Mouse (Mus musculus): ENCODE measurements around the gene Ramp1. TPM values are rescaled to one million over a fixed set of nuclear protein-coding genes. Genes with fewer than 3 reads are reported as not detected.

The Ramp1 gene
- polyA plus RNA-seq, 1 experiment = 288 TPM

DNA sequence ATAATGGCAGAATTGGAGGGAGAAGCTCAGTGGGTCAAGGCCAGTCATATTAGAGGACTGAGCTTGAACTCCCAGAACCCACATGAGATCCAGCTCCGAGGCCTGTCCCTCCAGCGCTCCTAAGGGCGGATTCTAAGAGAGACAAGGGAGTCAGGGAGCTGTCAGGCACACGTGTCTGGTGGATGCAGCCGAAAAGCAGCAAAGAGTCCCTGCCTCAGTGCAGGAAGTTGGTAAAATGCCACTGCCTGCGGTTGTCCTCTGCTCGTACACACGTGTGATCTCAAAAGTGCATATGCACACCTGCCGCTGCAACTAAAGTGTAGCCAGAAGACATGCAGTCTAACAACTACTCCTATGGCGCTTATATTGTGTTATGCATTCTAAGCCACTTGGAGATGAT lies 3.7 kb downstream of the Ramp1 start:
- Histone ChIP-seq H3K36me3 (ENCODE audit: control insufficient read depth, insufficient read depth, low read length) (peaks cover 10% of the 10 kb centered on the region), H3K27me3 (ENCODE audit: control insufficient read depth, insufficient read depth, low read length) (no peaks in the 10 kb centered on the region), H3K27ac (ENCODE audit: control insufficient read depth, insufficient read depth, low read length) (peak overlapping the region; percentile 100), H3K4me3 (ENCODE audit: control insufficient read depth, insufficient read depth, low read length) (peak overlapping the region; percentile 28; the same call in 1 of the 2 replicates), H3K4me1 (replicated peaks; ENCODE audit: control insufficient read depth, insufficient read depth, low read length) (peaks cover 52% of the 10 kb centered on the region)
- TF ChIP-seq POLR2A (IDR thresholded peaks at IDR 0.05; ENCODE audit: control insufficient read depth, extremely low read depth, insufficient read depth, low read length, poor library complexity) (peak; percentile 68), CTCF (IDR thresholded peaks at IDR 0.05; ENCODE audit: borderline replicate concordance, control insufficient read depth, extremely low read depth, insufficient read depth, low read length, poor library complexity) (no peak)
- DNase-seq = peak; percentile 70
- WGBS = 8% methylated on average over 10 of the region's 10 CpGs

GRCm38 (mm10) chr1:91186677-91187076 lies 7.1 kb downstream of the Ramp1 start:
- Histone ChIP-seq H3K4me3 (ENCODE audit: control insufficient read depth, insufficient read depth, low read length) (no peak overlapping the region), H3K27me3 (ENCODE audit: control insufficient read depth, insufficient read depth, low read length) (no peaks in the 10 kb centered on the region), H3K27ac (ENCODE audit: control insufficient read depth, insufficient read depth, low read length) (peak overlapping the region; percentile 97), H3K36me3 (ENCODE audit: control insufficient read depth, insufficient read depth, low read length) (peaks cover 18% of the 10 kb centered on the region), H3K4me1 (replicated peaks; ENCODE audit: control insufficient read depth, insufficient read depth, low read length) (peaks cover 68% of the 10 kb centered on the region)
- TF ChIP-seq CTCF (IDR thresholded peaks at IDR 0.05; ENCODE audit: borderline replicate concordance, control insufficient read depth, extremely low read depth, insufficient read depth, low read length, poor library complexity) = no peak
- TF ChIP-seq POLR2A (IDR thresholded peaks at IDR 0.05; ENCODE audit: control insufficient read depth, extremely low read depth, insufficient read depth, low read length, poor library complexity) = no peak
- WGBS = 51% methylated on average over 6 of the region's 6 CpGs
- peak; percentile 11 for DNase-seq

GRCm38 (mm10) chr1:91187315-91187714 lies 7.7 kb downstream of the Ramp1 start:
- no peaks in the 10 kb centered on the region for H3K27me3 ChIP-seq (ENCODE audit: control insufficient read depth, insufficient read depth, low read length)
- DNase-seq = peak; percentile 10
- TF ChIP-seq CTCF (IDR thresholded peaks at IDR 0.05; ENCODE audit: borderline replicate concordance, control insufficient read depth, extremely low read depth, insufficient read depth, low read length, poor library complexity) = no peak
- TF ChIP-seq POLR2A (IDR thresholded peaks at IDR 0.05; ENCODE audit: control insufficient read depth, extremely low read depth, insufficient read depth, low read length, poor library complexity) = no peak
- peaks cover 74% of the 10 kb centered on the region for H3K4me1 ChIP-seq (replicated peaks; ENCODE audit: control insufficient read depth, insufficient read depth, low read length)
- H3K36me3 ChIP-seq (ENCODE audit: control insufficient read depth, insufficient read depth, low read length) = peaks cover 18% of the 10 kb centered on the region
- H3K27ac ChIP-seq (ENCODE audit: control insufficient read depth, insufficient read depth, low read length) = peak overlapping the region; percentile 97
- 18% methylated on average over 5 of the region's 5 CpGs for WGBS
- no peak overlapping the region for H3K4me3 ChIP-seq (ENCODE audit: control insufficient read depth, insufficient read depth, low read length)

GRCm38 (mm10) chr1:91187786-91188640 lies 8.4 kb downstream of the Ramp1 start:
- 28% methylated on average over 7 of the region's 7 CpGs for WGBS
- Histone ChIP-seq H3K27ac (ENCODE audit: control insufficient read depth, insufficient read depth, low read length) (peak overlapping the region; percentile 97), H3K4me1 (replicated peaks; ENCODE audit: control insufficient read depth, insufficient read depth, low read length) (peaks cover 74% of the 10 kb centered on the region), H3K36me3 (ENCODE audit: control insufficient read depth, insufficient read depth, low read length) (peaks cover 18% of the 10 kb centered on the region), H3K27me3 (ENCODE audit: control insufficient read depth, insufficient read depth, low read length) (no peaks in the 10 kb centered on the region), H3K4me3 (ENCODE audit: control insufficient read depth, insufficient read depth, low read length) (no peak overlapping the region)
- TF ChIP-seq POLR2A (IDR thresholded peaks at IDR 0.05; ENCODE audit: control insufficient read depth, extremely low read depth, insufficient read depth, low read length, poor library complexity) (no peak), CTCF (IDR thresholded peaks at IDR 0.05; ENCODE audit: borderline replicate concordance, control insufficient read depth, extremely low read depth, insufficient read depth, low read length, poor library complexity) (no peak)
- DNase-seq = peak; percentile 43

GRCm38 (mm10) chr1:91188851-91189460 lies 9.3 kb downstream of the Ramp1 start:
- Histone ChIP-seq H3K4me1 (replicated peaks; ENCODE audit: control insufficient read depth, insufficient read depth, low read length) (peaks cover 79% of the 10 kb centered on the region), H3K27me3 (ENCODE audit: control insufficient read depth, insufficient read depth, low read length) (no peaks in the 10 kb centered on the region), H3K27ac (ENCODE audit: control insufficient read depth, insufficient read depth, low read length) (peak overlapping the region; percentile 97), H3K36me3 (ENCODE audit: control insufficient read depth, insufficient read depth, low read length) (peaks cover 18% of the 10 kb centered on the region), H3K4me3 (ENCODE audit: control insufficient read depth, insufficient read depth, low read length) (no peak overlapping the region)
- 94% methylated on average over 10 of the region's 10 CpGs for WGBS
- DNase-seq = no peak
- no peak for TF ChIP-seq POLR2A (IDR thresholded peaks at IDR 0.05; ENCODE audit: control insufficient read depth, extremely low read depth, insufficient read depth, low read length, poor library complexity)
- TF ChIP-seq CTCF (IDR thresholded peaks at IDR 0.05; ENCODE audit: borderline replicate concordance, control insufficient read depth, extremely low read depth, insufficient read depth, low read length, poor library complexity) = no peak

- WGBS = 34% methylated on average over 8 of the region's 8 CpGs
- Histone ChIP-seq H3K27ac (ENCODE audit: control insufficient read depth, insufficient read depth, low read length) (peak overlapping the region; percentile 97), H3K36me3 (ENCODE audit: control insufficient read depth, insufficient read depth, low read length) (peaks cover 24% of the 10 kb centered on the region), H3K27me3 (ENCODE audit: control insufficient read depth, insufficient read depth, low read length) (no peaks in the 10 kb centered on the region), H3K4me1 (replicated peaks; ENCODE audit: control insufficient read depth, insufficient read depth, low read length) (peaks cover 79% of the 10 kb centered on the region), H3K4me3 (ENCODE audit: control insufficient read depth, insufficient read depth, low read length) (no peak overlapping the region)
- no peak for TF ChIP-seq POLR2A (IDR thresholded peaks at IDR 0.05; ENCODE audit: control insufficient read depth, extremely low read depth, insufficient read depth, low read length, poor library complexity)
- no peak for TF ChIP-seq CTCF (IDR thresholded peaks at IDR 0.05; ENCODE audit: borderline replicate concordance, control insufficient read depth, extremely low read depth, insufficient read depth, low read length, poor library complexity)
- peak; percentile 40 for DNase-seq
Observed at GRCm38 (mm10) chr1:91192184-91192583, 12.6 kb downstream of the Ramp1 start.

Measured in thymus, adult 2 months (tissue).